Mouse (Mus musculus) intestine, postnatal 0 days (tissue): Measurements from ENCODE around the gene Prr18. TPM values are rescaled to one million over a fixed set of nuclear protein-coding genes. Genes with fewer than 3 reads are reported as not detected.

Experiments
- ATAC-seq: fragments of 200-750 bp; cut with Nextera tagmentation; 2 replicates; pipeline ENCODE4 v1.8.0; 2017; ENCODE audit warnings: mild to moderate bottlenecking, moderate TSS enrichment, moderate library complexity
- H3K27ac ChIP-seq: fragments of 300-500 bp; sonication (generic); 2 replicates; pipeline ENCODE4 v1.5.1; 2014; ENCODE audit warnings: mild to moderate bottlenecking, low read depth, low read length, moderate library complexity
- H3K27me3 ChIP-seq: fragments of 300-500 bp; sonication (generic); replicated peaks from 2 replicates; pipeline ENCODE4 v1.6.1; 2014; ENCODE audit warnings: low read length, mixed read lengths; ENCODE audit not compliant: control insufficient read depth, insufficient read depth
- H3K36me3 ChIP-seq: fragments of 300-500 bp; sonication (generic); 2 replicates; pipeline ENCODE4 v1.6.1; 2014; ENCODE audit warnings: mild to moderate bottlenecking, moderate library complexity; ENCODE audit not compliant: control insufficient read depth, insufficient read depth
- H3K4me1 ChIP-seq: fragments of 300-500 bp; sonication (generic); replicated peaks from 2 replicates; pipeline ENCODE4 v1.6.1; 2014; ENCODE audit warnings: antibody characterized with exemption, low read length, mixed read lengths; ENCODE audit not compliant: control insufficient read depth, insufficient read depth
- H3K4me2 ChIP-seq: fragments of 300-500 bp; sonication (generic); replicated peaks from 2 replicates; pipeline ENCODE4 v1.6.1; 2014; ENCODE audit warnings: low read depth, mild to moderate bottlenecking, moderate library complexity
- H3K4me3 ChIP-seq: fragments of 300-500 bp; sonication (generic); 2 replicates; pipeline ENCODE4 v1.5.1; 2014; ENCODE audit warnings: low read depth, low read length
- H3K9ac ChIP-seq: fragments of 300-500 bp; sonication (generic); 2 replicates; pipeline ENCODE4 v1.6.1; 2014; ENCODE audit warnings: mild to moderate bottlenecking, low read depth, low read length
- H3K9me3 ChIP-seq: fragments of 300-500 bp; sonication (generic); 2 replicates; pipeline ENCODE4 v1.6.1; 2016; ENCODE audit warnings: mixed run types; ENCODE audit not compliant: control insufficient read depth
- CTCF ChIP-seq: sonication (generic); IDR thresholded peaks from 2 replicates; pipeline ENCODE4 v1.5.1; 2016; ENCODE audit warnings: low read depth, mild to moderate bottlenecking, control low read depth, antibody characterized with exemption, moderate library complexity
- WGBS: fragments of 180-500 bp; shearing (Covaris S2); extraction: QIAGEN DNeasy Blood & Tissue Kit; methylation state at CpG from one replicate; pipeline ENCODE4 v1.1.7; 2014; 5-methylcytosine and 5-hydroxymethylcytosine counted together
- polyA plus RNA-seq: library from polyadenylated mRNA; unstranded; fragments of >200 nt; fragmentation: Nextera tagmentation; extraction: Ambion mirVana; gene quantifications from 2 replicates; pipeline ENCODE4 v1.2.1, GENCODE M21; 2015

The Prr18 gene
- polyA plus RNA-seq, 1 experiment from 2014 or later = 0.35 TPM

- H3K36me3 ChIP-seq = peaks cover 14% of the 10 kb centered on the region; the same call in 1 of the 2 replicates
- H3K4me3 ChIP-seq = no peak overlapping the region
- no peak overlapping the region for H3K27ac ChIP-seq
- no peak overlapping the region for H3K9ac ChIP-seq
- H3K27me3 ChIP-seq = no peaks in the 10 kb centered on the region
- H3K4me2 ChIP-seq = no peak overlapping the region
- no peaks in the 10 kb centered on the region for H3K9me3 ChIP-seq
- H3K4me1 ChIP-seq = no peaks in the 10 kb centered on the region
- 74% methylated on average over 5 of the region's 5 CpGs for WGBS
- ATAC-seq = no peak
- TF ChIP-seq CTCF = no peak
Measured at GRCm38 (mm10) chr17:8330602-8331001, 6.7 kb upstream of the Prr18 start.

- peak overlapping the region; percentile 51 for H3K4me3 ChIP-seq
- H3K9ac ChIP-seq = no peak overlapping the region
- H3K4me2 ChIP-seq = no peak overlapping the region; the same call in 1 of the 2 replicates
- H3K27me3 ChIP-seq = peaks cover 26% of the 10 kb centered on the region
- H3K9me3 ChIP-seq = no peaks in the 10 kb centered on the region
- WGBS = 31% methylated on average over 8 of the region's 8 CpGs
- no peak for ATAC-seq
- no peak for TF ChIP-seq CTCF
- H3K4me1 ChIP-seq = no peaks in the 10 kb centered on the region; the same call in 1 of the 2 replicates
- H3K27ac ChIP-seq = no peak overlapping the region
- H3K36me3 ChIP-seq = no peaks in the 10 kb centered on the region
Measured at GRCm38 (mm10) chr17:8339666-8340374, 2.6 kb downstream of the Prr18 start.

- Histone ChIP-seq H3K4me3 (peak overlapping the region; percentile 51), H3K9ac (peak overlapping the region; percentile 32), H3K9me3 (no peaks in the 10 kb centered on the region), H3K27me3 (peaks cover 26% of the 10 kb centered on the region), H3K36me3 (no peaks in the 10 kb centered on the region), H3K4me2 (peak overlapping the region; percentile 96), H3K4me1 (no peaks in the 10 kb centered on the region; the same call in 1 of the 2 replicates), H3K27ac (no peak overlapping the region)
- TF ChIP-seq CTCF = no peak
- WGBS = under 1% methylated on average over 48 of the region's 92 CpGs
- peak; percentile 34 for ATAC-seq
Measured at GRCm38 (mm10) chr17:8340407-8341359, 3.4 kb downstream of the Prr18 start.

- Histone ChIP-seq H3K27me3 (peaks cover 26% of the 10 kb centered on the region), H3K4me3 (peak overlapping the region; percentile 51), H3K36me3 (no peaks in the 10 kb centered on the region), H3K27ac (no peak overlapping the region), H3K9ac (peak overlapping the region; percentile 32; the same call in 1 of the 2 replicates), H3K4me1 (no peaks in the 10 kb centered on the region; the same call in 1 of the 2 replicates), H3K4me2 (peak overlapping the region; percentile 96), H3K9me3 (no peaks in the 10 kb centered on the region)
- ATAC-seq = no peak; the same call in 1 of the 2 replicates
- TF ChIP-seq CTCF = no peak
- 24% methylated on average over 43 of the region's 46 CpGs for WGBS
Measured at GRCm38 (mm10) chr17:8341360-8341963, 4.2 kb downstream of the Prr18 start.

- H3K27ac ChIP-seq = no peak overlapping the region
- 24% methylated on average over 5 of the region's 5 CpGs for WGBS
- H3K9ac ChIP-seq = no peak overlapping the region
- no peaks in the 10 kb centered on the region; the same call in 1 of the 2 replicates for H3K4me1 ChIP-seq
- H3K4me2 ChIP-seq = no peak overlapping the region
- TF ChIP-seq CTCF = no peak
- H3K9me3 ChIP-seq = no peaks in the 10 kb centered on the region
- no peak for ATAC-seq
- peaks cover 26% of the 10 kb centered on the region for H3K27me3 ChIP-seq
- no peaks in the 10 kb centered on the region for H3K36me3 ChIP-seq
- no peak overlapping the region for H3K4me3 ChIP-seq
Measured at GRCm38 (mm10) chr17:8342706-8343105, 5.4 kb downstream of the Prr18 start.

- Histone ChIP-seq H3K27me3 (peaks cover 26% of the 10 kb centered on the region), H3K4me3 (no peak overlapping the region), H3K27ac (no peak overlapping the region), H3K9me3 (no peaks in the 10 kb centered on the region), H3K4me2 (no peak overlapping the region), H3K4me1 (no peaks in the 10 kb centered on the region; the same call in 1 of the 2 replicates), H3K9ac (no peak overlapping the region), H3K36me3 (no peaks in the 10 kb centered on the region)
- no peak for ATAC-seq
- no peak for TF ChIP-seq CTCF
- 69% methylated on average over 6 of the region's 6 CpGs for WGBS
Measured at GRCm38 (mm10) chr17:8343416-8343815, 6.2 kb downstream of the Prr18 start.
